Mouse (Mus musculus) ovary, adult 18-20 months (tissue): ENCODE results near the gene Stn1.
"Not testable (repeated sequence)": the region's sequence is repeated elsewhere in the genome, so short reads cannot be mapped to it uniquely, and the experiment has no call there.

ENCODE experiments used
- DNase-seq: peaks from one replicate; pipeline ENCODE4 v3.0.0; 2022; ENCODE audit warnings: low spot score, mixed read lengths

The Stn1 gene

DNA sequence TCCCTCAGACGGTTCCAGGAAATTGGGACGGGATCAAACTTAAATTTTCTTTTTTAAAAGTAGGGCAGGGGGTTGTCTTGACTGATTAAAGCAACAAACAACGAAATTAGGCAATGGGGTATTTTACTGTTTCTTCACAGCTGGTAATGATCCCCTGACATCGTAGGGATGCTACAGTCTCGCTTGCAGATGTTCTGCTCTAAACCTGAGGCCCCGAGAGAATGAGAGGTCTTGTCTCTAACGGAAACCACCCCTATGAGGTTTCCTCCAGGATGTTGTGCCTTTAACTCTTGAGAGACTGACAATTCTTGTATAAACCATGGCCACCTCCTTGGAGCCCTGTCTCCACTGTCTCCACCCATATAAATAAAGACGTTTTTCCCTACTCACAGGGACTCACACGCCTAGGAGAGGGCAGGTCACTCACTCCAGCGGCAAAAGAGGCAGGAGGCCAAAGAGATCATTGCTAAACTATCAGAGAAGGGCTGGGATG lies at the start of gene Stn1:
Gene Stn1 (minus strand): TSS at position 208 of the 493 bp plus-strand sequence.
- no peak for DNase-seq

DNA sequence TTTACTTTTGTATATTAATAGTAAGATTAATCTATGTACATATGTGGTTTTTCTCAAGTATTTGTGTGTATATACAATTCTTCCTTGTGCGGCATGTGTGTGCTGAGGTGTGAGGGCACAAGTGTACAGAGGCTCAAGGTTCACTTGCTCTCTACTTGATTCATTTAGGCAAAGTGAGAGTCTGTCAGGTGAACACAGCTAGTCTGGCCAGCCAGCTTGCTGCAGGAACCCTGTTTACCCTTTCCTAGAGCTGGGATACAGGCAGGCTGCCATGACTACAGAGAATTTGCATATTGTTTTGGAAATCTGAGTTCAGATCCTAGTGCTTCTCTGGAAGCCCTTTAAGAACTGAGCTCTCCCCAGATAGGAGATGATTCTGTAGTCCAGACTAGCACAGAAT lies 49.7 kb upstream of the Stn1 start:
- DNase-seq, result no peak

DNA sequence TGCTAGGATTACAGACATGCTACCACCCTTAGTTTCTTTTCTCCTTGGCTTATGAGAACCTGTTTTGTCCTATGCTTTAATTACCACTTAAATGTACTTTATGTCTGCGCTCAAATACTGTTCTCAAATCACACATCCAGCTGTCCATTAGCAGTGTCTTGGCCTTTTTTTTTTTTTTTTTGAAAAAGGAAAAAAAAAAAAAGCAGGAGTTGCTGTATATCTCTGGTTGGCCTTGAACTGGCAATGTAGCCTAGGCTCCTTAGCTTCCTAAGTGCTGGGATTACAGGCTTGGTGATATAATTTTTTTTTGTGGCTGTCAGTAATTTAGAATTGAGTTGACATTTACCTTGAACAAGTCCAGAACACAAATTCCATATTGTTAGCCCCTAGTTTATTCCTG lies 48.5 kb upstream of the Stn1 start:
- no peak for DNase-seq

DNA sequence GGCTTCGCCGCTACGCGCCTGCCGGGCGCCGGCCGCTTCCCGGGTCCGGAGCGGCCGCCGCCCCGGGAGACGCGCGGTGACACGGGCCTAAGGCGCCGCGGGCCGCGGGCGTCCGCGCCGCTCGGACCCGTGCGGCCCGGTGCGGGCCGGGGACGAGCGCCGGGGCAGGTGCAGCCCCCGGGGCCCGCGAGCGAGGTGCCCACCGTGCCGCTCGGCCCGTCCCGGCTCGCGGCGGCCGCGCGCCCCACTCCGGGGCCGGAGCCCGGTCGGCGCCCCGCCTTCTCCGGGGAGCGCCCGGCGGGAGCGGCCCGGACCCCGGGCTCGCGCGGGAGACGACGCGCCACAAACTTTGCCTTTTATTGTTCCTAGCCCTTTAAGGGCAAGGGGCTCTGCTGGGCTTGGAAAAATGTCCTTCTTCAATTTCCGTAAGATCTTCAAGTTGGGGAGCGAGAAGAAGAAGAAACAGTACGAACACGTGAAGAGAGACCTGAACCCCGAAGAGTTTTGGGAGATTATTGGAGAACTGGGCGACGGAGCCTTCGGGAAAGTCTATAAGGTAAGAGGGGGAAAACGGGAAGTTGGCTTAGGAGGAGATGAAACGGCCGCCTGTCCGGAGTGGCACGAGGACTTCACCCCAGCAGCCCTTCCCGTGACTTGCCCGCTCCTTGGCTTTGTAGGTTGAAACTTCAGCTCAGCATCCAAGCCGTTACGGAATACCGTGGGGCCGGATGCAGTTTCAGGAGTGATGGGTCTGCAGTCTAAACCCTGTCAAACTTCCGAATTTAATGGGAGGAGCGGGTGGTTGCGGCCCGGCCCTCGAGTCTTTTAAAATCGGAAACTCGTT lies 42.7 kb upstream of the Stn1 start:
- DNase-seq, result no peak

DNA sequence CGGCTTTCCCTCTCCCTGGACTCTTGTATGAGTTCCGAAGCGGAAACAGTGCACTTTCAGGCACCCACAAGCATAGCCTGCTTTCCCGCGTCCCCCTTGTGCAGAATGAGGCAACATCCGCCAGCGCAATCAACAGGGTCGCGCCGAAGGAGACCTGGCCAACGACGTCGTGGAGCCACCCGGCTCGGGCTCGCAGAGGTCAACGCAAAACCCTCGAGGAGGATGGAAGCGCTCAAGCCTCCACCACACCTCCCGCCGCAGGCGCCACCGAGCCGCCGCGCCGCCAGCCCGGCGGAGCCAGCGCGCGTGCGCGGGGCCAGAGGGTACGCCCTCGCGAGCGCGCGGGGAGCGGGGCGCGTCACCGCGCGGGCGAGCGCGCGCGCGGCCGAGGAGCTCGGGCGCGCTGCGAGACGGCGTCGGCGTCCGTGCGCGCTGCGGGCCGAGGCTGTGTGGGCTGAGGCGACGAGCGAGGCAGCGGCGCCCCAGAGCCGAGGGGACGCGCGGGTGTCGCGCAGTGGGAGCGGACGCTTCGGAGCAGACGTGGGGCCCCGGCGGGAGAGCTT lies 42.0 kb upstream of the Stn1 start, which contains the start of gene Slk:
Gene Slk (plus strand): TSS at position 454 of the 563 bp plus-strand sequence.
- peak; percentile 71 for DNase-seq

DNA sequence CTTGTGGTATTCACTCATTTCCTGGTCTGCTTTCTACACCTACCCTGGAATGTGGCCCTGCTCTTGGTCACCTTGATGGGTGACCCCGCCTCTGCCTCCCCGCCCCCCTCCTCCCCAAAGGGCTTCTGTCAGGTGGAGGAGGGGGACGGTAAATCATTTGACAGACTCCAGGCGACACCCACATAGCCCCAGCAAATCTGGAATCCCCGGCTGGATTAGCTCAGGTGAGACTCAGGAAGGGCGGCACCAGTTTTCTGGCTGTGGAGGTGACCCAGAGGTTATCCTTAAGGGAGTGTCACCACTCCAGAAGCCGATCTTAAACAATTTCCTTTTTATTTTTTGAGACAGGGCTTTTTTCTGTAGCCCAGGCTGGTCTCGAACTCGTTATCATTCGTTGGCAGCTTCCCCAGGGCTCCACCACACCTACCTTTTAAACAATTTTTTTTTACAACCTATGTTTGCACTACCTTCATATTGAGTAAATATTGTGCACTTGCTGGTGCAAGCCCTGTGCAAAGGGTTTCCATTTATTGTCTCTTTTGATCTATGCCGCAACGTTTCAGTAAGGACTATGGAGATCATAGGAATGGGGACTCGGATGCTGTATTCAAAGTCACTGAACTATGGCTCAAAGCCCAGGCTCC lies 41.4 kb upstream of the Stn1 start:
- no peak for DNase-seq

DNA sequence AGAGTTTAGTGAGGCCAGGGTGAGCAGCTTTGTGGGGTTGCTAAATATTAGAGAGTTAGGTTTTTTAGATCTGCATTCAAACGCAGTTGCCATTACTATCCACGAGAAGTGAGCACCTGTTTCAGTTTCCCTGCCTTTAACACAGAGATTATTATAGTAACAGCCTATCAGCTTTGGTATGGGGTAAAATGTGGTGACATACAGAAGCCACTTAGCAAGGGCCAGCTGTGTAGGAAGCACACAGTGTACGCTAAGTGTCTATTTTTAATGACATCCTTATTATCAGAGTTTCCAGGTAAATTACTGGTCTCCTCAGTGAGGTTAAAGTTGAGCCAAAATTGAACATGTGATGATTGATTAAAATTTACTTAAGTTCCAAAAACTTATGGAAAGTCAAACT lies 36.4 kb upstream of the Stn1 start:
- no peak for DNase-seq

DNA sequence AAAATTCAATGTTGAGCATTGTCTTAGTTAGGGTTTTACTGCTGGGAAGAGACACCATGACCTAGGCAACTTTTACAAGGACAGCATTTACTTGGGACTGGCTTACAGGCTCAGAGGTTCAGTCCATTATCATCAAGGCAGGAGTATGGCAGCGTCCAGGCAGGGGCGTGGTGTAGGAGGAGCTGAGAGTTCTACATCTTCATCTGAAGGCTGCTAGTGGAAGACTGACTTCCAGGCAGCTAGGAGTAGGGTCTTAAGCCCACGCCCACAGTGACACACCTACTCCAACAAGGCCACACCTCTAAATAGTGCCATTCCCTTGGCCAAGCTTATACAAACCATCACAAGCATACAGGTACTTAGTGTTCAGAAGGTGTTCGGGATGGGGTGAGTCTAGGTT lies 34.7 kb upstream of the Stn1 start:
- DNase-seq, result not testable (repeated sequence)

DNA sequence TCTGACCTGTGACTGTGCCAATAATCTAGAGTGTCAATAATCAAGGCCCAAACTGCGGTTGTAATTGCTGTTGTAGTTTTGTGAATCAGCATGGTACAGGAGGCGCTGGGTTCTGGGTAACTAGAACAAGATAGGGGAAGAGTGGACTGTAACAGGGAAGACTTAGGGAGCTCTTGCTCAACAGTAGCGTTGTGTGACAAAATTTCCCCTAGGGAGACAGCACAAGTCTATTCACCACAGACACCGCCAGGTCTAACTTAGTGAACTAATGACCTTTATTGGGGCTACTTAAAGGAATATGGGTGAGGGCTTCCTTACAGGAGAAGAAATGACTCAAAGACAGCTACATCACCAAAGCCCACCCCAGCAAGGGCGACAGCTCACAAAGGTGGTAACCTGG lies 32.7 kb upstream of the Stn1 start:
- DNase-seq, result no peak

DNA sequence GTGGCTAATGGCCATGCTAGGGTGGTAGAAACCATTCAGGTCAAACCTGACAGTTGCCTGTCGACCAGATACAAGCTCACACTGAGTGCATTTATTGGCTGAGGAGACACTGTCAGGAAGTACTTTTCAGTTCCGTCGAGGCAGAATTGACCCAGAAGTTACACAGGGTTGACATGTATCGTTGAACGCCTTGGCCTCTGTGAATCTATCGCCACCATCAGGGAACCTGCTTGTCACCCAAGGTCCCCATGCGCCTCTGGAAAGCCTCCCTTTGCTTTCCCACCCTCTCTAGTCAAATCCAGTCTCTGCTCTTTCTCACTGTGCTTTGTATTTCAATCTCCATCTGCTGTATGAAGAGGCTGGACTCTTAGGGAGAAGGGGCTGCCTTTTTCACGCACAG lies 28.7 kb upstream of the Stn1 start:
- DNase-seq, result no peak

DNA sequence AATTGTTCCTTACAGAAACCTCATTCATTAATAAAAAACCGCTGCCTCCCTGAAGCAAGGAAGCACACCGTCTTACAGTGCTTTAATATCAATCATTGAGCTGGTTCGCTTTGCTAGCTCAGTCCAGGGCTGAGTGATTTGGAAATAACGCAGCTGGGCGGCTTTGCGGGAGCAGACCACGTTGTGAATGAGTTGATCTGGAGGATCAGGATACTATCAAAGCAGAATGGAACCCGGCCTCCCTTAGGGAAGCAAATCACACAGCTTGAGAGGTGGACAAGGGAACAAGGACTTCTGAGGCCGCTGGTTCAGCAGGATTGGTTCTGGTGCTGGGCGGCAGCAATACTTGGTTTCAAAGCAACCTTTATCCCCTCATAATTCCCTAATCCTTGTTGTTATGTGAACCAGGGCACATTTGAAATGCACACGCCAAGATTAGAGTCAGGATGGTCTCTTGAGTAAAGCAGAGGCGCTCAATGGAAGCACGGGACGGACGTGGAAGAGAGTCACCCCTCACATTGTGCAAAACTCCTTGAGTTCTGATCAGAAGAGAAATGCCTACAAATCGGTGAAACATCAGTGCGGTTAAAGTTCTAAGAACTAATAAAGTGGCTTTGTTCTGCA lies 27.8 kb upstream of the Stn1 start:
- DNase-seq, result no peak

DNA sequence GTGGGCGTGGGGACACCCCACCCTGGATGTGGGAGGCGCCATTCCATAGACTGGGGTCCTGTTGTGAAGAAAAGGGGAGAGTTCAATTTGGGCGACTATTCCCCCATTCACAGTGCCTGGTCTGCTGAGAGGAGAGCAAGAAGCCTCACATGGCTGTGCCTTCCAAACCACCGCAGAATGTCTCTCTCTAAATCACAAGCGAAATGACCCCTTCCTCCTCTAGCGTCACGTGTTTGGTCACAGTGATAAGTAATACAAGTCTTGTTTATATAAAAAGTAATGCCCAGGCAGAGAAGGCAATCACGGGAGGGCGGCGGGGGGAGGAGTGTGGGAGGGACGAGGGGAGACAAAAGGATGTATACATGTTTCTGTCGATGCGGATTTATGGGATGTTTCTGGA lies 26.4 kb upstream of the Stn1 start:
- DNase-seq, result no peak

DNA sequence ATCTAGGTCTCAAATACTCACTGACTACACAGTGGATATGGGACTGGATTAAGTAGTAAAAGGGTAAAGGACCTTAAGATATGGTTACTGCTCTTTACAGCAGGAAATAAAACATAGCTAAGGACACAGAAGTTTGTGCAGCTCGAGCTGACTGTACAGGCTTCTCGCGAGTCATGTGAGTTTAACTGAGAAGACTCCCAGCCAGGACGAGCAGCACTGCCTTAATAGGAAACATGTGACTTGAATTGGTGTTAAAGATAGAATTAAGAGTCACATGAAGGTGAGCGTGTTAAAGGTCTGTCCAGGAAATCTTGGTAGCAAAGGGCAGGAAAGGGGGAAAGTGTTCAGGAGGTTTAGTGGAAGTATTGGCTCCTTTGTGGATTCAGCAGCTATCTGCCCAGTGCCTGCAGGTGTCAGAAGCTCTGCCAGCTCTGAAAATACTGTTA lies 24.7 kb upstream of the Stn1 start:
- DNase-seq, result no peak

DNA sequence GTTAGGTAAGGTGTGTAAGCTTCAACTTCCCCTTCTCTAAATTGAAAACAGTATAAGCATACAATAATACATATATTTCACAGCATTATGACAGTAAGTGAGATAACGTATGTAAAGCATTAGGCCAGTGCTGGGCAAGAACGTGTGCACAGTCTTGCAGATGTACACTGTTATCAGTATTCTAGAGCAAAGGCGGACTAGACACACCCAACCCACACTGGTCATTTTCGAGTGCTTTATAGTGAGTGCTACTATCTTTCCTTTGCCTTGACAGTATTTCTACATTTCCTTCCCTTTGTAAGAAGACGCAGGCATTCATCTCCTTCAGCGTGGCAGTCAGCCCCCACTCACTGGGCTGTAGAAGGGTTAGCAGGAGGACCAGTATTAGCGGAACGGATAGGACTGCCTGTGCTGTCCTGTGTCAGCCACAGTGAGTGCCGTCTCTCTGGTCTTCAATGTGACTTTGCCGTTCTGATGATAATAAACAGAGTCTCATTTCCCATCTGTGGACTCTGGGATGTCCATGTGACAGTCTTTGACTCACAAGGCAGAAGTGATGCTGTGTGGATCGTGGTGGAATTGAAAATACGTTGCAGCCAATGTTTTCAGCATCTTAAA lies 23.3 kb upstream of the Stn1 start:
- DNase-seq, result no peak

DNA sequence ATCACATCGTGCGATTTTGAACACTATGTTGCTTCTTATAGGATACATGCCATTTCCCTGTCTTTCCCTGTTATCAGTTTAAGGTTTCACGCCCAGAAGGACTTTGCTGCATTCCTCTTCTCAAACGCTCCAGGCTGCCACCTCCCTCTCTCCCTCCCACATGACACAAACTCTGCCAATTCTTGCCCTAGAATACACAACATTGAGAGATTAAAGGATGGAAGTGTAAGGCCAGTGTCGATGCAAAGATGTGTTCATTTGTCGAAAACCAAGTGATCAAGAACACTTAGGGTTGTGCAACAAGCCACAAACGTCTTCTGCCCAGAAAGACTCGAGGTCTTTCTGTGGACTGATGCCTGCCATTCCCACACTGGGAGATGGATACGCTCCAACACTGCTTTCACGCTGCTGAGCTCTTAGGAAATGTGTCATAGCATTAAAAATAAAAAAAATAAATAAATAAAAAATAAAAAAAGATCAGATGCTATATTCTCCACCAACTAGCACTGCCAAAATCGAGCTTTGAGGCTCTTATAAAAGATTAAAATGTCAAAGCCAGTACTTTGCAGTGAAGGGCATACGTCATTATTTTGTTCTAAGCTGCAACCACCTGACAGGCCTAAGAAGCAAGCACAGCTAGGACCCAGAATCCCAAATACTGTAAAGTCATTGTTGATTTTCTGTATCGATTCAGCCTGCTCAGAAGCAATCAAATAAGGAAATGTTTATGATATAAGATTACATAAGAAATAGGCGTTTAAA lies 22.6 kb upstream of the Stn1 start:
- DNase-seq, result no peak

DNA sequence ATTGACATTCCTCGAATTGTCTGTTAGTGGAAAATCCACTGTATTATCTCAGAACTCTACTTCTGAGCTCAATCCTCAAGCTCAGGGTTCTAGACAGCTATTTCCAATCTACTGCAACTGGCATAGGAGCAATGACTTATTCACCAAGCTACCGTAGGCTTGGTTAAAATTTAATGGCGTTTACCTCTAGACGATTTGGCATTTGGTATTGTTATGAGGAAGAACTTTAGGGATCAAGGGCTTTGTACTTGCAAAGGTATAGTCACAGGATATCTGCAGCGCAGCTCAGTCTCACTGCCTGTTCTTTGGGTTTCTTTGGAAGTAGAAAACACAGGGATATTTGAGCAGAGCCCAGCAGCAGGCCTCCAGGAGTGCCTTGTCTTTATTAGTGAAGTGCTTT lies 21.8 kb upstream of the Stn1 start:
- no peak for DNase-seq

DNA sequence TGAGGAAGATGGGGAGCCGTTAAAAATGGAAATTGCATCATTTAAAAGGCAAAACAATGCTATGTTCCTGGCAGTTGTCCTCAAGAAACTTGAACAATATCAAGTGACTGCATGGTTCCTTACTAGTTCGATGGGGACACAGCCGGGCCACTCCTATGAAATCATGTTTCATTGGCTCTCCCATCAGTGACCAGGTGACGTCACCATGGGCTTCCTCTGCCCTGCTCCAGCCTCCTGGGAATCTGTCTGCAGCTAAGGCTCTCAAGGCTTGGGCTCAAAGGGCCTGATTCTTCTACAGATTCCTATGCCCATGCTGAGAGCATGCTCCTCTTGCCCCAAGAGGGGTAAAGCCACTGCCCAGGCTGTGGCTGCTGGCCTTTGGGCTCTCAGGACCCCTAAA lies 12.3 kb upstream of the Stn1 start:
- no peak for DNase-seq

DNA sequence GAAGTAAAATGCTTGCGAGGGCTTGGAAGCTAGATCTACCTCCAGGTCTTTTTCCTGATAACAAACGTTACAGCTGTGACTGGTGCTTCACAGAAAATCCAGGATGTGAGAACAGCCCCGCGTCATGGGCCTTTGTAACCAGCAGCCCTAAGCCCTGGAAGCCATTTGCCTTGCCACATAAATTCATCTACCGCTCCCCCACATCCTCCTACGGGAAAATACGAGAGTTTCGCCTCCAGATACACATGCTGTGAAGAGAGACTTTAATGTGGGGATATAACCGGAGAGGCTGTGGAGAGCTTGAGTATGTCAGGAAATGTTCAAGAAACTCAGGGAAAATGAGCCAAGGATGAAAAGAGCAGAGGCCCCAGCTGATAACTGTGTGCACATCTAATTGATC lies 11.9 kb upstream of the Stn1 start:
- no peak for DNase-seq

DNA sequence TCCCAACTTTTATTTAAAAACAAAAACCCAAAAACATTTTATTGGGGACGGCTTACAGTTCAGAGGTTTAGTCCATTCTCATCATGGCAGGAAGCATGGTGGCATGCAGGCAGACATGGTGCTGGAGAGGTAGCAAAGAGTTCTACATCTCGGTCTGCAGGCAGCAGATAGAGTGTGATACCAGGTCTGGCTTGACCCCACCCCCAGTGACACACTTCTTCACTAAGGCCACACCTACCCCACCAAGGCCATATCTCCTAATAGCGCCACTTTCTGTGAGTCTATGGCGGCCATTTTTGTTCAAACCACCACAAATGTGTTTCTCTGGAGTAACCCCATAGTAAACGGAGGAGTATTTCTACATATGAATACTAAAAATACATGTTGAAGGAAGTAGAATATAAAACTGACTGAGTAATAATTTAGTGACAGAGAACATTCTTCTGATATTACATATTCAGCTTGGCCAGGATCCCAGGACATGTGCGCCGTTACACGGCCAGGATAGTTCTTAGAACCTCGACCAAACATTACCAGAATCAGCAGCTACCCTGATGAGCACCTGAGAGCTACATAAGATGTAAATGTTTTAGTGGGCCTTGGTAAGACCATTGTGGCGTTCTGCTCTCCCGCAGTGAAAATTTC lies 11.2 kb upstream of the Stn1 start:
- no peak for DNase-seq

DNA sequence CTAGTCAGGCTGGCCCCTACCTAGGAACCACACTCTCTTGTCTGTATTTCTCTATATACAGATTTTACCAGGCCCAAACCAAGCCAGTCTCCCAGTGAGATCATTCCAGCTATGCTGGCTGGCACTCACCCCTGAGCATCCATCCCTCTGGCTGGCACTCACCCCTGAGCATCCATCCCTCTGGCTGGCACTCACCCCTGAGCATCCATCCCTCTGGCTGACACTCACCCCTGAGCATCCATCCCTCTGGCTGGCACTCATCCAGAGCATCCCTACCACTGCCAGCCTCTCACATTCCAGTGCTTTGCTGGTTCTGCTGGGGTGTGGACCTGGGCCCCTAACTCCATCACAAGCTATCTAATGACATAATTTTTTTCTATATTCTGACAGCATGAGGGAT lies 8.2 kb upstream of the Stn1 start:
- no peak for DNase-seq

DNA sequence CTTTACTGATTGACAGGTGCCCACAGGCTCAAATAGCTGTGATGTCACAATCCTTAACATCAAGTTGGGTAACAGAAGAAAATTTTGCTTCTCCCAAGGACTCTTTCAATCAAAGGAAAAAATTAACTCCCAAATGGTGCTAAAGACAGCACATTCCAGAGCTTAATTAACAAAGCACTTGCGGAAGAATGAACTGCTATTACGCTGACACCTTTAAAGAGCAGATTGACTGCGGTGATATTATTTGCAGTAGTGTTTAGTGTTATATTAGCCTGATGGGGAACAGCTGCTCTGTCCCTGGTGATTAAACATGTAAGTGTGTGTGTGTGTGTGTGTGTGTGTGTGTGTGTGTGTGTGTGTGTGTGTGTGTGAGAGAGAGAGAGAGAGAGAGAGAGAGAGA lies 7.7 kb upstream of the Stn1 start:
- DNase-seq, result no peak
